Mouse (Mus musculus): ENCODE data around the gene Nkx2-9.
A peak's percentile ranks its signal among the peaks of the same experiment; 100 is the strongest.

Nkx2-9 gene

DNA sequence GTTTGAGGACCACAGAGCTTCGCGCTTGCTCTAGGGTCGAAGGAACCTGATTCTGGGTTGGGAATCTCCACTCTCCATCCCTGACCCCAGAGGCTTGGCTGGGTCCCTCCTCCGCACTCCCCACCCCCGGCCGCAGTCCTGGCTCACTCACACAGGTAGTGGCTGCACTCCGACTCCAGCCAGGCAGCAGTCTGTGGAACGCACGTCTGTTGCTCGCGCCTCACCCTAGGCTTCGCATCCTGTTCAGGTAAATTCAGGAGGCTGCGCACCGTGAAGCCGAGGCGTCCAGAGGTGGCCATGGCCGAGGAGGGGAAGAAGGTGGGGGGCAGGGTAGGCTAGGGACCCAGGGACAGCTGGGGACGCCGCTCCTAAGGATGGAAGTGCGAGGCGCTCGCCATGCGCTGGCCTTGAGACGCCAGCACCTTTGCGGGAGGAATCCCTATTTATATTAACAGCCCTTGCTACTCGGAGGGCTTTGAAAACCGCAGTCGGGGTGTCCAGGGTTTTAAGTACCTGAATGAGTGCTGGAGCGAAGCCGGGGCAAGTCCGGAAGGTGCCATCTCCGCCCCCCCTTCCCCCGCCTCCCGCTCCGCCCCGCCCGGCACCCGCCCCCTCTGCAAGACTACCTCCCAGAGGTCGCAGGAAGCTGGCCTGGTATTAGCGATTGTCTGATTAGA lies at the start of gene Nkx2-9:
Gene Nkx2-9 (minus strand): TSS at position 524 of the 677 bp plus-strand sequence.
- no peak for TF ChIP-seq GATA4 (IDR thresholded peaks at IDR 0.05; ENCODE audit: insufficient replicate concordance, low read length)

DNA sequence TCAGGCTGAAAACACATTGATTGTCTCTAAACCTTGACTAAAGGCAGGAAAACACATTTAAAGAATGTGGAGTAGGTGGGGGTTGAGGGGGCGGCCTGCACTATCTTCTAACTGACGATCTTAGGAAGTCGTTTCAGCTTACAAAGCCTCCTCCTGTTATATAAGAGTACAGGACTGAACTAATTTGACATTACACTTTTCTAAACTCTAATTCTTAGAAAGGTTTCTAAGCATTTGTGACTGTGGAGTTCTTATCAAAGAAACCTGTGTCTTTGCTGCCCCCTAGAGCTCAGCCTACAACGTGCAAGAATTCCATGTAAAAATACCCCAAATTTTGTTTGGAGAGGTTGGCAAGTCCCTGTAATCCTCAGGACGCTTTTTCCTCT lies 24.1 kb upstream of the Nkx2-9 start:
- peak; percentile 39; the same call in 1 of the 2 replicates for TF ChIP-seq GATA4 (IDR thresholded peaks at IDR 0.05; ENCODE audit: insufficient replicate concordance, low read length)

- no peak for TF ChIP-seq GATA4 (IDR thresholded peaks at IDR 0.05; ENCODE audit: insufficient replicate concordance, low read length)
Measured at GRCm38 (mm10) chr12:56636534-56637180, 23.6 kb upstream of the Nkx2-9 start.

- TF ChIP-seq GATA4 (IDR thresholded peaks at IDR 0.05; ENCODE audit: insufficient replicate concordance, low read length): no peak
Measured at GRCm38 (mm10) chr12:56616088-56616487, 3.0 kb upstream of the Nkx2-9 start.

DNA sequence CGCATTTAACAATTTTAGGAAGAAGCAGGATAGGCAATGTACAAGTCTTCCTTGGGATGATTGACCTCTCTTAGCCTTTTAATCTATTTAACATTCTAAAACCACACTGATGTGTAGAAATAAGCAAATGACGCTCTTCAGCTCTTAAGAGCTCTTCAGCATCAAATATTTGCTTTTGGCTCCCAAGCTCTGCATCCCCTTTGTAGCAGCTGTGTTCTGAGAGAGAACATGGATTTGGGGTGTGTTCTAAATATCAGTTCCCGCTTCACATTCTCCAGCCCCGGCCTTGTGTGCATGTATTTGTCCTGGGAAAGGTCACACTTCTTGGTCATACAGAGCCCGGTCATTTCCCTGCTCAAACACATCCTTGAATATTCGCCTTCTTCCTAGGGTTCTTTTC lies 2.3 kb upstream of the Nkx2-9 start:
- no peak for TF ChIP-seq GATA4 (IDR thresholded peaks at IDR 0.05; ENCODE audit: insufficient replicate concordance, low read length)

DNA sequence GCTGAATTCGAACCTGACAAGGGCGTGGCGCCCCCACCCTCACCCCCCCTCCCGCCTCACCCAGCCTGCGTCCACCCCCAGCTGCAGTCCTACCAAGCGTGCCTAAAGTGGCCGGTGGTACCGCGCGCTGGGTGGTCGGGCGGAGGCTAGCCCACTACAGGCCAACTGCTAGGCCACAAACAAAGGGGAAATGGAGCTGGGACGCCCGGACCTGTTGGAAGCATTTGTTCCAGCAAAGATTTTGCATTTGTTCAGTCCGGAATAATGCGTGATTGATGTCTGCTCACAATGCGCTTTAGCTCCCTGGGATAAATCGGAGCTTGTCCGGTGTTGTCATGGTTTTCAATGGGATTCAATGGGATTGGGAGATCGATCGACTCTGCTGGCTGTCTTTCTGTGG lies 1.4 kb upstream of the Nkx2-9 start:
- TF ChIP-seq GATA4 (IDR thresholded peaks at IDR 0.05; ENCODE audit: insufficient replicate concordance, low read length): no peak

GRCm38 (mm10) chr12:56613916-56614510 lies 929 bp upstream of the Nkx2-9 start:
- no peak for TF ChIP-seq GATA4 (IDR thresholded peaks at IDR 0.05; ENCODE audit: insufficient replicate concordance, low read length)

DNA sequence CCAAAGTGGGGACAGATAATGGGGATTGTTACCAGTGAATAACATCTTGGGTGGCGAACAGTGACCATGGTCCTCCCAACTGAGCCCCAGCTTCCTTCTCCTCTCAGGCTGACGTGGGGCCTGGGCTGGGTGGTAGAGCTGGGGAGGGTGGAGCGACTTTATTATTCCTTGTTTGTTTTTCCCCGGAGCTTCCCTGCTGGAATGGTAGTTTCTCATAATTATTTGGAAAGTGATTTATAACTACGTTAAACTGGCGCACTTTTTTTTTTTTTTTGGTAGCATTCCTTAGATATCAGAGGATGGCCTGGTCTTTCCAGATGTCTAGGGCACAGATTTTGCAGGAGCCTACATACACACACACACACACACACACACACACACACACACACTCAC lies 350 bp upstream of the Nkx2-9 start:
- TF ChIP-seq GATA4 (IDR thresholded peaks at IDR 0.05; ENCODE audit: insufficient replicate concordance, low read length): no peak

DNA sequence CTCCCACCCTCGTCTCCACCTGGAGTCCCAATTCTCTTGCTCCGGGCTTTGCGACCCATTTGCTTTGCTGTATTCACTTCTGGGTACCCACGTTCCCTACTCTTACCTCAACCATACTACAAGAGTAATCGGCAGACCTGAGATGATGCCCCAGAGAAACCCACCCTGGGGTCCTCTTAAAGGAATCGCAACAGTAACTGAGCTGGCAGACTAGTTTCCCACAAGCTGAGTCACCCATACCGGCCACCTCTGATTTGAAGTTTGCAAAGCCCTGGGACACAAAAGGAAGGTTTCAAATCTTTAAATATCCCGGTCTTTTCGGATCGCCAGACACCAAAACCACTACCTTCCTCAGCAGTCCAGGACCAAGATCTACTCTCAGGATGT lies 742 bp downstream of the Nkx2-9 start:
- no peak for TF ChIP-seq GATA4 (IDR thresholded peaks at IDR 0.05; ENCODE audit: insufficient replicate concordance, low read length)

DNA sequence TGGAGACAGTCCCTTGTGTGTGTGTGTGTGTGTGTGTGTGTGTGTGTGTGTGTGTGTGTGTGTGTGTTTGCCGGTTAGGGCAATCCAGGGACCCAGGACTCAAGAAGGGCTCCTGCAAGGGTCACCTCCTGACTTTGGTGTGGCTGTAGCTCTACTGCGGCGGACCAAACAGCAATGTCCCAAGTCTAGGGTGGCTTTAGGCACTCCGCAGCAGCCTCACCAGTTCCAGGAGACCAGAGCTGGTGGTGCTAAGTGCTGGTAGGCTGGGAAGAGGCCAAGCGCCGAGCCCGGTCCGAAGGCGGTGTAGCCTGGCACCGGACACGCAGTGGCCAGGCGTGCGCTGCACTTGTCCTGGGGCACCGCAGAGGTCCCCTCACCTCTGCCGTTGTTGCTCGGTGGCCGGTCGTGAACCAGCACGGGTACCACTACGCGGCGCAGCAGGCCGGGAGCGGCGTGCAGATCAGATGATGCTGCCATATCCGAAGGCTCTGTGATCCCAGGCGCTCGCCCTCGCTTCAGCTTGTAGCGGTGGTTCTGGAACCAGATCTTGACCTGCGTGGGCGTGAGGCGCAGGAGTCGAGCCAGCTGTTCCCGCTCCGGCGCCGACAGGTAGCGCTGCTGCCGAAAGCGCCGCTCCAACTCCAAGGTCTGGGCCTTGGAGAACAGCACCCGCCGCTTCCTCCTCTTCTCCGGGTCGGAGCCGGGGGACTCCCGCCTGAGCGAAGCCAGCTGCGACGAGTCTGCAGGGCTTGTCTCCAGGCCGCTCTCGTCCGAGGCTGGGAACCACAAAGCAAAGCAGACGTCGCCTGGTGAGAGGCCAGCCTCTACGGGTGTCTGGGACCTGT lies 1.4 kb downstream of the Nkx2-9 start:
- no peak for TF ChIP-seq GATA4 (IDR thresholded peaks at IDR 0.05; ENCODE audit: insufficient replicate concordance, low read length)

DNA sequence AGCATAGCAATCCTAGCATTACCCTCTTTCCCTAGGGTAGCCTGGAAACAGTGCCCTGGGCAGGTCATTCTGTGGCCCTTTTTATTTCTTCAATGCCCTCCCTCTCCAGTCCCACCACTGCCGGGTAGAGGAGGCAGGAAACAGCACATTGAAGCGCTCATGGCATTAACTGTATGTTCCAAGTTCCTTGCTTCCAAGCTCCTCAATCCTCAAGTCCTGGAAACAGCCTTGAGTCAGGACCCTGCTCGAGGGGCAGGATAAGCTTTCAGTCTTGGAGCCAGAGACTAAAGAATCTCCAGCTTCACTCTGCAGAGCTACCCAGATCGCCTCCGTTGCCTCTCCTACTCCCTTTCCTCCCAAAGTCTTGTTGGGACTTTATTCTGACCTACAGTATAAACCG lies 2.2 kb downstream of the Nkx2-9 start:
- no peak for TF ChIP-seq GATA4 (IDR thresholded peaks at IDR 0.05; ENCODE audit: insufficient replicate concordance, low read length)

DNA sequence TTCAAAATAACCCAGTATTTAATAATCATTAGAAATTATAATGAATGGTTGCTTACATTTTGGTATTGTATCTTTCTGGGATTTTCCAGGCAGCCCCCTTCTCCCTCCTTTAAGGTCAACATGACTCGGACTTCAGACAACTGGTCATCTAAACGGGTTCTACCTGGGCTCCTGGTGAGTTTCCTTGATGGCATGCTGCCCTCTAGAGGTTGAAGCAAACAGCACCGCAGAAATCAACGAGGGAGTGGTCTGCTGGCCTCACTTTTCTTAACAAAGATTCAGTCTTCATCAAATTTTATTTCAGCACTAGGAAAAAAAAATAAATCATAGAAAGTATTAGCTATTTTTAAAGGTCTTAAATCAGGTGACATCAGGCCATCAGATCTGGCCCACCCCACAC lies 21.4 kb downstream of the Nkx2-9 start:
- TF ChIP-seq GATA4 (IDR thresholded peaks at IDR 0.05; ENCODE audit: insufficient replicate concordance, low read length): no peak

- TF ChIP-seq GATA4 (IDR thresholded peaks at IDR 0.05; ENCODE audit: insufficient replicate concordance, low read length): no peak
Measured at GRCm38 (mm10) chr12:56587830-56588229, 25.3 kb downstream of the Nkx2-9 start.
